Mouse (Mus musculus): ENCODE results near the gene Timm8b.

DNA sequence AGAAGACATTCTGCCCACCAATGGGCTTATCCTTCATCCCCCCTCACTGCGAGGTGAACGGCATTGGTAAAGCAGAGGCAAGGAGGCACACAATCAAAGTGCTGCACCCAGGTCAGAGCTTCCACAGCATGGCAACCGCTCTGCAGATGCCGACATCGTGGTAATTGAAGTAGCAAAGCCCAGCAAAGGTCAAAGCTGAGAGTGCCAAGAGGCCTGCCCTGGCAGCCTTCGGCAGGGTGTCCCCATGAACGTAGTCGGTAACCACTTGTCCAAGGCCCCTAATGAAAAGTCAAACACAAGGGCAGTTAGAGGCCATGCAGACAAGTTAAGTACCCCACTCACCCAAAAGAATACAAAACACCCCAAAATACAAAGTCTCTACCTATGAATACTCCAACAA, 6.7 kb upstream of the Timm8b start:
- TF ChIP-seq CTCF (IDR thresholded peaks at IDR 0.05; ENCODE audit: borderline replicate concordance, extremely low read depth, insufficient read depth, insufficient read length) (no peak), POLR2A (IDR thresholded peaks at IDR 0.05; ENCODE audit: borderline replicate concordance, extremely low read depth, insufficient read depth, insufficient read length, poor library complexity, severe bottlenecking) (no peak)
